Mouse (Mus musculus) forebrain, postnatal 0 days (tissue): ENCODE results near the gene Ankrd35. TPM values are rescaled to one million over a fixed set of nuclear protein-coding genes. Genes with fewer than 3 reads are reported as not detected.

Experiments
- ATAC-seq: fragments of 200-750 bp; cut with Nextera tagmentation; 2 replicates; pipeline ENCODE4 v1.8.0; 2017; ENCODE audit warnings: mild to moderate bottlenecking, moderate library complexity
- DNase-seq: peaks from one replicate; pipeline ENCODE4 v3.0.0-alpha.2; 2015
- H3K27ac ChIP-seq: fragments of 300-500 bp; sonication (generic); 2 replicates; pipeline ENCODE4 v1.5.1; 2014; ENCODE audit warnings: low read depth, mild to moderate bottlenecking, antibody characterized with exemption, low read length, moderate library complexity, mixed read lengths
- H3K27me3 ChIP-seq: fragments of 300-500 bp; sonication (generic); 2 replicates; pipeline ENCODE4 v1.6.1; 2014; ENCODE audit warnings: mild to moderate bottlenecking, low read length, mixed read lengths; ENCODE audit not compliant: insufficient read depth
- H3K36me3 ChIP-seq: fragments of 300-500 bp; sonication (generic); 2 replicates; pipeline ENCODE4 v1.6.1; 2014; ENCODE audit warnings: mild to moderate bottlenecking, moderate library complexity; ENCODE audit not compliant: insufficient read depth
- H3K4me1 ChIP-seq: fragments of 300-500 bp; sonication (generic); 2 replicates; pipeline ENCODE4 v1.6.1; 2014; ENCODE audit warnings: antibody characterized with exemption; ENCODE audit not compliant: insufficient read depth
- H3K4me2 ChIP-seq: fragments of 300-500 bp; sonication (generic); 2 replicates; pipeline ENCODE4 v1.6.1; 2014; ENCODE audit warnings: low read depth, mild to moderate bottlenecking, moderate library complexity
- H3K4me3 ChIP-seq: fragments of 300-500 bp; sonication (generic); 2 replicates; pipeline ENCODE4 v1.5.1; 2014; ENCODE audit warnings: low read depth, low read length, mixed read lengths
- H3K9ac ChIP-seq: fragments of 300-500 bp; sonication (generic); 2 replicates; pipeline ENCODE4 v1.6.1; 2014; ENCODE audit warnings: mild to moderate bottlenecking
- H3K9me3 ChIP-seq: fragments of 300-500 bp; sonication (generic); 2 replicates; pipeline ENCODE4 v1.6.1; 2016; ENCODE audit warnings: low read length
- CTCF ChIP-seq: sonication (generic); IDR thresholded peaks from 2 replicates; pipeline ENCODE4 v1.5.1; 2016; ENCODE audit warnings: antibody characterized with exemption, control low read depth, low read depth
- WGBS: fragments of 180-500 bp; shearing (Covaris S2); extraction: QIAGEN DNeasy Blood & Tissue Kit; methylation state at CpG from one replicate; pipeline ENCODE4 v1.1.7; 2014; 5-methylcytosine and 5-hydroxymethylcytosine counted together
- polyA plus RNA-seq: library from polyadenylated mRNA; unstranded; fragments of >200 nt; fragmentation: Nextera tagmentation; extraction: Ambion mirVana; gene quantifications from 2 replicates; pipeline ENCODE4 v1.2.1, GENCODE M21; 2015
- total RNA-seq: library from RNA; depleted of rRNA; stranded (reverse); fragments of >200 nt; gene quantifications from 2 replicates; pipeline ENCODE4 v1.2.3, GENCODE M21; 2014

The Ankrd35 gene
- total and polyA plus RNA-seq, 2 experiments from 2014 or later, result 4.7 to 7.1 TPM

- Histone ChIP-seq H3K9me3 (no peaks in the 10 kb centered on the region), H3K27me3 (no peaks in the 10 kb centered on the region), H3K9ac (no peak overlapping the region), H3K4me1 (no peaks in the 10 kb centered on the region), H3K4me2 (no peak overlapping the region), H3K36me3 (peaks cover 43% of the 10 kb centered on the region), H3K4me3 (no peak overlapping the region), H3K27ac (no peak overlapping the region)
- 94% methylated on average over 11 of the region's 11 CpGs for WGBS
- no peak for DNase-seq
- ATAC-seq, result no peak
- no peak for TF ChIP-seq CTCF
Measured at GRCm38 (mm10) chr3:96706217-96706616, 36.3 kb downstream of the Ankrd35 start.

DNA sequence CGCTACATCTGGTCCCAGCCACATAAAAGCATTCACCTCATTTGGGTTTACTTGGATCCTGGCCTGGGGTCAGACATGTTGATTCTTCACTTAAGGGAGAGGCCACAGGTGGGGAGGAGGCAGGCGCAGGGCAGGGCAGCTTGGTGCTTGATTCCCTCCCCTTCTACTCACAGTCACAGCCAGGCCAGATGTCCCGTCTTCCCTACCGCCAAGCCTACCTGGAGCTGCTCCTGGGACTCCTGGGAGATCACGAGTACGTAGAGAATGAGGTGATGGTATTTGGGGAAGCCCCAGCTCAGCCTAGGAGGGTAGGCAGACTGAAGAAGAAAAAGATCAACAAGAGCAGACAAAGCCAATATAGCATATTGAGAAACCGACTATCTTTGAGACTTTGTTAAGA lies 37.1 kb downstream of the Ankrd35 start:
- ATAC-seq, result no peak

GRCm38 (mm10) chr3:96707903-96708683 lies 38.2 kb downstream of the Ankrd35 start, which contains the start of gene Nudt17:
Gene Nudt17 (minus strand): TSS chr3:96708562.
- DNase-seq (peak; percentile 85), ATAC-seq (peak; percentile 92)
- peak within 1 kb of the TSS; percentile 85 for H3K4me2 ChIP-seq
- H3K27me3 ChIP-seq, result no peaks in the 10 kb centered on the region
- H3K9me3 ChIP-seq, result no peaks in the 10 kb centered on the region
- peak within 1 kb of the TSS; percentile 51 for H3K9ac ChIP-seq
- peaks cover 45% of the 10 kb centered on the region for H3K36me3 ChIP-seq
- WGBS, result 7% methylated on average over 42 of the region's 42 CpGs
- H3K27ac ChIP-seq, result no peak within 1 kb of the TSS
- no peaks in the 10 kb centered on the region for H3K4me1 ChIP-seq
- TF ChIP-seq CTCF, result peak; percentile 95
- H3K4me3 ChIP-seq, result peak within 1 kb of the TSS; percentile 42

More for the DNA sequence above, 37.1 kb downstream of the Ankrd35 start:
- 79% methylated on average over 7 of the region's 7 CpGs for WGBS
- Histone ChIP-seq H3K4me3 (no peak overlapping the region), H3K27me3 (no peaks in the 10 kb centered on the region), H3K9me3 (no peaks in the 10 kb centered on the region), H3K4me2 (no peak overlapping the region), H3K4me1 (no peaks in the 10 kb centered on the region), H3K36me3 (peaks cover 43% of the 10 kb centered on the region), H3K9ac (no peak overlapping the region), H3K27ac (no peak overlapping the region)
- no peak for TF ChIP-seq CTCF
- no peak for DNase-seq

GRCm38 (mm10) chr3:96708684-96709064 lies 38.7 kb downstream of the Ankrd35 start:
- ATAC-seq, result no peak
- H3K36me3 ChIP-seq, result peaks cover 46% of the 10 kb centered on the region
- no peak overlapping the region for H3K27ac ChIP-seq
- H3K4me2 ChIP-seq, result peak overlapping the region; percentile 85
- DNase-seq, result no peak
- H3K4me1 ChIP-seq, result no peaks in the 10 kb centered on the region
- no peaks in the 10 kb centered on the region for H3K27me3 ChIP-seq
- H3K9me3 ChIP-seq, result no peaks in the 10 kb centered on the region
- 49% methylated on average over 2 of the region's 2 CpGs for WGBS
- no peak for TF ChIP-seq CTCF
- peak overlapping the region; percentile 42 for H3K4me3 ChIP-seq
- peak overlapping the region; percentile 51 for H3K9ac ChIP-seq

DNA sequence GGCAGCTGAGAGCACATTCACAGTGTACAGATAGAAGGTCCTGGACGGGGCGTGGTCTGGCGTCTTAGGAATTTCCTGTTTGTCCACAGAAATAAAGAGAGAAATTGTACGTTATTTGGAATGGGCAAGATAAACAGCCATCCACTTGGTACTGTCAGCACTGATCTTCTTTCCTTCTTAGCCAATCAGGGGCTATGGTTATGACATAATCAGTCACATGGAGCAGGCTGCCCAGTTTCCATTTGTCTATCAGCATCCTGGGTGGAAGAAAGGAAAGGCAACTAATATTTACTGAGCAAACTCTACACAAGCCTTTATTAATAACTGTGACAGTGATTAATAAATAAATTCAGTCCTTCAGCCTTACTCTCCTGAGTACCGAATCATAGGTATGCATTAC lies 44.4 kb downstream of the Ankrd35 start:
- no peak overlapping the region for H3K9ac ChIP-seq
- H3K27ac ChIP-seq, result no peak overlapping the region
- DNase-seq (no peak), ATAC-seq (no peak)
- no peak overlapping the region for H3K4me3 ChIP-seq
- no peaks in the 10 kb centered on the region for H3K9me3 ChIP-seq
- no peak overlapping the region for H3K4me2 ChIP-seq
- no peaks in the 10 kb centered on the region for H3K4me1 ChIP-seq
- H3K36me3 ChIP-seq, result peaks cover 62% of the 10 kb centered on the region
- H3K27me3 ChIP-seq, result no peaks in the 10 kb centered on the region
- no peak for TF ChIP-seq CTCF
- 95% methylated on average over 5 of the region's 5 CpGs for WGBS

DNA sequence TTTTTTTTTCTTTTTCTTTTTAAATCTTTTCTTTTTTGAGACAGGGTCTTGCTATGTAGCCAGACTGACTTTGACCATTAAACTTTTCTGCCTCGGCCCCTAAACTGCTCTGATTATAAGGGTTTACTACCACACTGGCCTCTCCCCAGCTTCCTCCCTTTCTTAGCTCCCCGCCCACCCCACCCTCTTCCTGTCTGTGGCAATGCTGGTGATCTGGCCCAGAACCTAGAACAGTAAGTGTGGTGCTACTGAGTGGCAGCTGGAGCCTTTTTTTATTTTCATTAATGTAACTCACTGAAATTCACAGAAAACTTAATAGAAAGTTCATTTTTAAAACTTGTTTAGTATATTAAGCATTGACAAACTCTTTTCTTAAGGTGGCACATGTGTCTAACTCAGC lies 45.9 kb downstream of the Ankrd35 start:
- 86% methylated on average over 2 of the region's 2 CpGs for WGBS
- Histone ChIP-seq H3K9me3 (no peaks in the 10 kb centered on the region), H3K27me3 (no peaks in the 10 kb centered on the region), H3K4me3 (no peak overlapping the region), H3K36me3 (peaks cover 64% of the 10 kb centered on the region), H3K9ac (no peak overlapping the region), H3K27ac (no peak overlapping the region), H3K4me1 (no peaks in the 10 kb centered on the region), H3K4me2 (no peak overlapping the region)
- no peak for DNase-seq
- no peak for TF ChIP-seq CTCF
- ATAC-seq, result no peak

DNA sequence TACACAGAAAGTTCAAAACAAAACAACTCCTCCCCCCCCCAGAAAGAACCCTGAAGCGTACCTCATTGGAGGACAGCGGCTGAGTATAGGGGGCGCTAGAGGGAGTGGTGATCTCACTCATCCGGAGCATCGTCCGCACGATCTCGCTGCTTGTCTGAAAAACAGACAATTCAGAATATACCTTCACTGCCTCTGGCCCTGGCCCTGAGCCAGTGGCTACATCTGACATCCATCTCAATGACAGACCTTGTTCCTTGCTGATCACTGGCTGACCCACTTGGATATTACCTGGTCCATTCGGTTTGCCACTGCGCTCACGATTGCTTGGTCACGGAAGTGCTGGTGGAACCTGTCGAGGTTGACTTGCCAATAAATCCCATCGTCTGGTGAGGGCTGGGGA lies 49.2 kb downstream of the Ankrd35 start:
- H3K27me3 ChIP-seq, result no peaks in the 10 kb centered on the region
- H3K27ac ChIP-seq, result no peak overlapping the region
- no peaks in the 10 kb centered on the region for H3K9me3 ChIP-seq
- 30% methylated on average over 14 of the region's 14 CpGs for WGBS
- peak; percentile 38 for DNase-seq
- no peak overlapping the region for H3K4me2 ChIP-seq
- no peak overlapping the region for H3K9ac ChIP-seq
- no peaks in the 10 kb centered on the region for H3K4me1 ChIP-seq
- TF ChIP-seq CTCF, result peak; percentile 49; the same call in 1 of the 2 replicates
- H3K4me3 ChIP-seq, result no peak overlapping the region
- peak; percentile 50; the same call in 1 of the 2 replicates for ATAC-seq
- H3K36me3 ChIP-seq, result peaks cover 52% of the 10 kb centered on the region
